Mouse (Mus musculus) CH12.LX (cell line): ENCODE results near the gene Kera. TPM values are rescaled to one million over a fixed set of nuclear protein-coding genes. Genes with fewer than 3 reads are reported as not detected.

Experiments
- DNase-seq: peaks from one replicate; pipeline ENCODE4 v3.0.0-alpha.2; 2013; ENCODE audit errors: extremely low read depth
- H3K27ac ChIP-seq: 2 replicates; pipeline ENCODE4 v1.5.1; 2012; ENCODE audit warnings: low read depth, mild to moderate bottlenecking, control low read depth, moderate library complexity; ENCODE audit not compliant: insufficient read depth
- H3K27me3 ChIP-seq: replicated peaks from 2 replicates; pipeline ENCODE3; 2012; ENCODE audit warnings: inconsistent platforms
- H3K36me3 ChIP-seq, 2 experiments: replicated peaks in 1 of 2; 2 replicates each; pipeline versions ENCODE3 to v1.6.1; 2012; ENCODE audit warnings: inconsistent platforms in 1 of 2, low read length in 1 of 2, mild to moderate bottlenecking in 1 of 2, mixed read lengths in 1 of 2, moderate library complexity in 1 of 2; ENCODE audit not compliant: control insufficient read depth in 1 of 2, insufficient read depth in 1 of 2
- H3K4me1 ChIP-seq, 2 experiments: 2 replicates each; pipeline ENCODE4 v1.6.1; 2012; ENCODE audit warnings: inconsistent platforms in 1 of 2, moderate library complexity in 1 of 2; ENCODE audit not compliant: insufficient read depth in 2 of 2, control insufficient read depth in 1 of 2
- H3K4me2 ChIP-seq: 2 replicates; pipeline ENCODE4 v1.6.1; 2012; ENCODE audit warnings: low read depth, mild to moderate bottlenecking, control low read depth; ENCODE audit not compliant: poor library complexity, insufficient read depth, severe bottlenecking
- H3K4me3 ChIP-seq, 3 experiments: fragments of 150-350 bp in 1 of 3; sonication (generic) in 1 of 3; replicated peaks in 1 of 3; 2 replicates each; pipeline versions ENCODE3 to v1.5.1; 2011 to 2012; ENCODE audit warnings: low read depth in 2 of 3, low read length in 2 of 3, mild to moderate bottlenecking in 2 of 3, moderate library complexity in 2 of 3, control low read depth in 1 of 3, improper control_type of control experiment in 1 of 3, inconsistent platforms in 1 of 3, mixed read lengths in 1 of 3; ENCODE audit not compliant: poor library complexity in 1 of 3
- H3K79me2 ChIP-seq: replicated peaks from 2 replicates; pipeline ENCODE4 v1.6.1; 2012; ENCODE audit warnings: mild to moderate bottlenecking, moderate library complexity; ENCODE audit not compliant: control insufficient read depth, poor library complexity, insufficient read depth, severe bottlenecking; ENCODE audit errors: extremely low read depth
- H3K9ac ChIP-seq: 2 replicates; pipeline ENCODE4 v1.6.1; 2012; ENCODE audit warnings: low read depth, mild to moderate bottlenecking, control low read depth, moderate library complexity; ENCODE audit not compliant: insufficient read depth
- H3K9me3 ChIP-seq: replicated peaks from 2 replicates; pipeline ENCODE3; 2012; ENCODE audit warnings: low read length, inconsistent platforms, mixed read lengths
- BHLHE40 ChIP-seq: IDR thresholded peaks from 2 replicates; pipeline ENCODE4 v1.6.1; 2011; ENCODE audit warnings: mild to moderate bottlenecking, low read depth, low read length, improper control_type of control experiment
- CHD2 ChIP-seq: IDR thresholded peaks from 2 replicates; pipeline ENCODE4 v1.6.1; 2011; ENCODE audit warnings: low read length, improper control_type of control experiment
- CTCF ChIP-seq, 2 experiments: IDR thresholded peaks in 1 of 2; conservative IDR thresholded peaks in 1 of 2; 2 replicates each; pipeline ENCODE4 v1.5.1; 2011 to 2012; ENCODE audit warnings: low read depth in 2 of 2, low read length in 2 of 2, improper control_type of control experiment in 1 of 2, inconsistent platforms in 1 of 2, mild to moderate bottlenecking in 1 of 2, moderate library complexity in 1 of 2
- E2F4 ChIP-seq: IDR thresholded peaks from 2 replicates; pipeline ENCODE4 v1.6.1; 2011; ENCODE audit warnings: low read depth, low read length, improper control_type of control experiment; ENCODE audit not compliant: insufficient replicate concordance
- ELF1 ChIP-seq: IDR thresholded peaks from 2 replicates; pipeline ENCODE4 v1.6.1; 2014; ENCODE audit warnings: low read depth, mild to moderate bottlenecking, inconsistent platforms, low read length, improper control_type of control experiment
- EP300 ChIP-seq: IDR thresholded peaks from 2 replicates; pipeline ENCODE4 v1.6.1; 2011; ENCODE audit warnings: low read length, improper control_type of control experiment
- ETS1 ChIP-seq: conservative IDR thresholded peaks from 2 replicates; pipeline ENCODE4 v1.6.1; 2012; ENCODE audit warnings: low read depth, mild to moderate bottlenecking, inconsistent platforms, low read length, improper control_type of control experiment, moderate library complexity
- GABPA ChIP-seq: IDR thresholded peaks from 2 replicates; pipeline ENCODE4 v1.6.1; 2012; ENCODE audit warnings: low read depth, low read length, improper control_type of control experiment, inconsistent platforms; ENCODE audit not compliant: insufficient replicate concordance
- HCFC1 ChIP-seq: IDR thresholded peaks from 2 replicates; pipeline ENCODE4 v1.6.1; 2012; ENCODE audit warnings: low read depth, mild to moderate bottlenecking, inconsistent platforms, low read length, improper control_type of control experiment
- IRF4 ChIP-seq: IDR thresholded peaks from 2 replicates; pipeline ENCODE4 v1.6.1; 2014; ENCODE audit warnings: low read depth, mild to moderate bottlenecking, inconsistent platforms, low read length, improper control_type of control experiment
- JUN ChIP-seq: IDR thresholded peaks from 2 replicates; pipeline ENCODE4 v1.6.1; 2011; ENCODE audit warnings: low read depth, mild to moderate bottlenecking, low read length, improper control_type of control experiment, moderate library complexity; ENCODE audit not compliant: insufficient read depth
- JUND ChIP-seq: conservative IDR thresholded peaks from 2 replicates; pipeline ENCODE4 v1.6.1; 2011; ENCODE audit warnings: low read depth, low read length, improper control_type of control experiment
- MAZ ChIP-seq: IDR thresholded peaks from 2 replicates; pipeline ENCODE4 v1.6.1; 2012; ENCODE audit warnings: low read depth, mild to moderate bottlenecking, inconsistent platforms, low read length, improper control_type of control experiment, moderate library complexity
- MEF2A ChIP-seq: IDR thresholded peaks from 2 replicates; pipeline ENCODE4 v1.6.1; 2014; ENCODE audit warnings: low read depth, mild to moderate bottlenecking, inconsistent platforms, low read length, improper control_type of control experiment, borderline replicate concordance
- MXI1 ChIP-seq: IDR thresholded peaks from 2 replicates; pipeline ENCODE4 v1.6.1; 2011; ENCODE audit warnings: mild to moderate bottlenecking, low read depth, low read length, improper control_type of control experiment
- NELFE ChIP-seq: IDR thresholded peaks from 2 replicates; pipeline ENCODE4 v1.6.1; 2011; ENCODE audit warnings: low read depth, low read length, improper control_type of control experiment
- NRF1 ChIP-seq: IDR thresholded peaks from 2 replicates; pipeline ENCODE4 v1.6.1; 2014; ENCODE audit warnings: low read depth, mild to moderate bottlenecking, inconsistent platforms, low read length, improper control_type of control experiment, moderate library complexity
- POLR2AphosphoS2 ChIP-seq: IDR thresholded peaks from 2 replicates; pipeline ENCODE4 v1.6.1; 2011; ENCODE audit warnings: low read depth, low read length, improper control_type of control experiment
- RCOR1 ChIP-seq: conservative IDR thresholded peaks from 2 replicates; pipeline ENCODE4 v1.6.1; 2012; ENCODE audit warnings: low read depth, mild to moderate bottlenecking, inconsistent platforms, low read length, improper control_type of control experiment
- SIN3A ChIP-seq: IDR thresholded peaks from 2 replicates; pipeline ENCODE4 v1.6.1; 2012; ENCODE audit warnings: low read length, improper control_type of control experiment, inconsistent platforms
- SMC3 ChIP-seq: IDR thresholded peaks from 2 replicates; pipeline ENCODE4 v1.6.1; 2011; ENCODE audit warnings: low read depth, low read length, improper control_type of control experiment
- TBP ChIP-seq: conservative IDR thresholded peaks from 2 replicates; pipeline ENCODE4 v1.6.1; 2011; ENCODE audit warnings: low read depth, low read length, improper control_type of control experiment
- USF1 ChIP-seq: IDR thresholded peaks from 2 replicates; pipeline ENCODE4 v1.6.1; 2014; ENCODE audit warnings: low read depth, mild to moderate bottlenecking, inconsistent platforms, low read length, improper control_type of control experiment
- USF2 ChIP-seq: conservative IDR thresholded peaks from 2 replicates; pipeline ENCODE4 v1.6.1; 2011; ENCODE audit warnings: low read depth, low read length, improper control_type of control experiment
- ZC3H11A ChIP-seq: IDR thresholded peaks from 2 replicates; pipeline ENCODE4 v1.6.1; 2012; ENCODE audit warnings: low read depth, mild to moderate bottlenecking, inconsistent platforms, low read length, improper control_type of control experiment
- ZMIZ1 ChIP-seq: IDR thresholded peaks from 2 replicates; pipeline ENCODE4 v1.6.1; 2012; ENCODE audit warnings: low read depth, mild to moderate bottlenecking, inconsistent platforms, low read length, improper control_type of control experiment
- dilution Hi-C: fragments of 300-500 bp; cut with MboI; formaldehyde crosslinking; loops from 2 replicates; pipeline ENCODE4 v1.14.3; 2020; ENCODE audit warnings: low sequenced_read_pairs; ENCODE audit not compliant: extremely low pct_unique_long_range_greater_than_20kb, extremely low pct_ligation_motif_present
- in situ Hi-C: fragments of 300-500 bp; cut with MboI; formaldehyde crosslinking; loops from 3 replicates; pipeline ENCODE4 v1.14.3; 2019; ENCODE audit warnings: low sequenced_read_pairs, low pct_ligation_motif_present, low pct_unique_long_range_greater_than_20kb, mixed read lengths
- polyA plus RNA-seq: library from polyadenylated mRNA; unstranded; fragments of >175 nt; gene quantifications from 2 replicates; pipeline ENCODE4 v1.2.1, GENCODE M21; 2012; ENCODE audit warnings: low read depth; ENCODE audit not compliant: insufficient read length
- total RNA-seq, 2 experiments: library from RNA; depleted of rRNA; stranded (reverse); fragments of 300-350 nt in 1 of 2; fragments of >200 nt in 1 of 2; gene quantifications; 2 replicates each; pipeline ENCODE4 v1.2.3; 2012 to 2014

The Kera gene
- total and polyA plus RNA-seq, 3 experiments, result not detected

GRCm38 (mm10) chr10:97601744-97602143 is 4.9 kb upstream of the Kera start:
- TF ChIP-seq JUN, result no peak
- TF ChIP-seq ZC3H11A, result no peak
- TF ChIP-seq NELFE, result no peak
- no peak for TF ChIP-seq MEF2A
- no peak for TF ChIP-seq NRF1
- no peak for TF ChIP-seq MXI1
- TF ChIP-seq RCOR1, result no peak
- no peak for TF ChIP-seq SIN3A
- TF ChIP-seq HCFC1, result no peak
- no peak for TF ChIP-seq ELF1
- no peak for TF ChIP-seq JUND
- TF ChIP-seq BHLHE40, result no peak
- no peak for TF ChIP-seq MAZ
- TF ChIP-seq GABPA, result no peak
- no peak for TF ChIP-seq E2F4
- TF ChIP-seq EP300, result no peak
- TF ChIP-seq POLR2AphosphoS2, result no peak
- no peak for TF ChIP-seq SMC3
- TF ChIP-seq ZMIZ1, result no peak
- TF ChIP-seq USF2, result no peak
- Histone ChIP-seq H3K27ac (no peak overlapping the region), H3K4me1 (peaks cover 4 to 11% of the 10 kb centered on the region in 2 experiments; a peak in 3 of 4 replicates), H3K9ac (no peak overlapping the region), H3K4me3 (no peak overlapping the region), H3K4me2 (no peak overlapping the region), H3K9me3 (no peaks in the 10 kb centered on the region), H3K79me2 (no peaks in the 10 kb centered on the region), H3K27me3 (no peaks in the 10 kb centered on the region), H3K36me3 (no peaks in the 10 kb centered on the region)
- DNase-seq, result no peak
- dilution Hi-C loops (no loop called here), in situ Hi-C loops (no loop called here)

GRCm38 (mm10) chr10:97603256-97603655 is 3.4 kb upstream of the Kera start:
- TF ChIP-seq NRF1, result no peak
- TF ChIP-seq SIN3A, result no peak
- TF ChIP-seq BHLHE40, result no peak
- TF ChIP-seq JUN, result no peak
- TF ChIP-seq E2F4, result no peak
- TF ChIP-seq USF1, result no peak
- no peak for TF ChIP-seq CTCF (conservative IDR thresholded peaks at IDR 0.05 in 1 of 2, IDR thresholded peaks at IDR 0.05 in 1 of 2; ENCODE audit: low read depth in 2 of 2, low read length in 2 of 2)
- TF ChIP-seq ETS1, result no peak
- TF ChIP-seq HCFC1, result no peak
- TF ChIP-seq MXI1, result no peak
- no peak for TF ChIP-seq CHD2
- no peak for TF ChIP-seq TBP
- no peak for TF ChIP-seq MEF2A
- no peak for TF ChIP-seq EP300
- no peak for TF ChIP-seq ELF1
- TF ChIP-seq RCOR1, result no peak
- no peak for TF ChIP-seq IRF4
- H3K4me2 ChIP-seq, result no peak overlapping the region
- no peaks in the 10 kb centered on the region for H3K79me2 ChIP-seq
- dilution Hi-C loops, result no loop called here
- no peaks in the 10 kb centered on the region for H3K27me3 ChIP-seq
- H3K9me3 ChIP-seq, result no peaks in the 10 kb centered on the region
- DNase-seq, result no peak
- no peak overlapping the region for H3K9ac ChIP-seq
- in situ Hi-C loops, result no loop called here
- H3K4me1 ChIP-seq, result peaks cover 4 to 11% of the 10 kb centered on the region in 2 experiments; a peak in 3 of 4 replicates
- H3K27ac ChIP-seq, result no peak overlapping the region
- H3K36me3 ChIP-seq, result no peaks in the 10 kb centered on the region
- no peak overlapping the region for H3K4me3 ChIP-seq
